Mouse (Mus musculus) heart, postnatal 25 days (tissue): ENCODE results near the gene Grk4. TPM values are rescaled to one million over a fixed set of nuclear protein-coding genes. Genes with fewer than 3 reads are reported as not detected.
"Not testable (repeated sequence)": the region's sequence is repeated elsewhere in the genome, so short reads cannot be mapped to it uniquely, and the experiment has no call there.

ENCODE experiments used
- DNase-seq: peaks from one replicate; pipeline ENCODE4 v3.0.0; 2022; ENCODE audit warnings: low spot score
- intact Hi-C: fragments of 180-260 bp; cut with DNase I; formaldehyde crosslinking; loops from one replicate; pipeline ENCODE4 v1.15.1; 2025
- total RNA-seq, 2 experiments: library from RNA; stranded (reverse); gene quantifications; 2 replicates each; pipeline ENCODE4 v1.2.3; 2021

Grk4 gene
- total RNA-seq, 2 experiments from 2014 or later: 0.55 to 0.67 TPM

GRCm38 (mm10) chr5:34689868-34690267, 29.7 kb downstream of the Grk4 start:
- DNase-seq: no peak
- intact Hi-C loops: no loop called here

GRCm38 (mm10) chr5:34692782-34693181, 32.6 kb downstream of the Grk4 start:
- DNase-seq: no peak
- intact Hi-C loops: no loop called here

- intact Hi-C loops: no loop called here
- DNase-seq: no peak
These were observed 35.3 kb downstream of the Grk4 start for GRCm38 (mm10) chr5:34695521-34695920.

- no peak for DNase-seq
- intact Hi-C loops: no loop called here
These were observed 48.3 kb downstream of the Grk4 start for GRCm38 (mm10) chr5:34708436-34708835.

- DNase-seq: not testable (repeated sequence)
These were observed 54.2 kb downstream of the Grk4 start for GRCm38 (mm10) chr5:34714371-34714770.

GRCm38 (mm10) chr5:34714816-34715215, 54.6 kb downstream of the Grk4 start:
- intact Hi-C loops: no loop called here
- DNase-seq: no peak

More at GRCm38 (mm10) chr5:34714371-34714770, 54.2 kb downstream of the Grk4 start:
- intact Hi-C loops: not testable (repeated sequence)

GRCm38 (mm10) chr5:34729141-34729540, 69.0 kb downstream of the Grk4 start:
- intact Hi-C loops: no loop called here

GRCm38 (mm10) chr5:34730255-34730654, 70.1 kb downstream of the Grk4 start:
- intact Hi-C loops: no loop called here
- DNase-seq: no peak

More at GRCm38 (mm10) chr5:34729141-34729540, 69.0 kb downstream of the Grk4 start:
- DNase-seq: no peak

GRCm38 (mm10) chr5:34751477-34751876, 91.3 kb downstream of the Grk4 start:
- intact Hi-C loops: no loop called here
- no peak for DNase-seq

- intact Hi-C loops: no loop called here
- no peak for DNase-seq
These were observed 98.6 kb downstream of the Grk4 start for GRCm38 (mm10) chr5:34758762-34759161.

- no peak for DNase-seq
- intact Hi-C loops: loop anchor here (5.0 to 10.0 kb wide), 2 partner anchors 99 to 246 kb away; partner anchors contain the start of genes Grk4, Nop14 and Tnip2
These were observed 100.8 kb downstream of the Grk4 start for GRCm38 (mm10) chr5:34760850-34761508.

GRCm38 (mm10) chr5:34761509-34761908, 101.3 kb downstream of the Grk4 start, which contains the start of gene Htt:
Htt (plus strand) TSS chr5:34761740.
- DNase-seq: peak; percentile 95
- intact Hi-C loops: loop anchor here (5.0 to 10.0 kb wide), 2 partner anchors 99 to 247 kb away; partner anchors contain the start of genes Grk4, Nop14 and Tnip2

GRCm38 (mm10) chr5:34761934-34762611, 101.9 kb downstream of the Grk4 start:
- peak; percentile 3 for DNase-seq
- intact Hi-C loops: loop anchor here (5.0 to 10.0 kb wide), 2 partner anchors 100 to 247 kb away; partner anchors contain the start of genes Grk4, Nop14 and Tnip2

GRCm38 (mm10) chr5:34771818-34772217, 111.6 kb downstream of the Grk4 start:
- DNase-seq: no peak
- intact Hi-C loops: no loop called here

- intact Hi-C loops: no loop called here
- DNase-seq: no peak
These were observed 112.6 kb downstream of the Grk4 start for GRCm38 (mm10) chr5:34772696-34773245.

GRCm38 (mm10) chr5:34773392-34773791, 113.2 kb downstream of the Grk4 start:
- no peak for DNase-seq
- intact Hi-C loops: no loop called here

- intact Hi-C loops: no loop called here
- DNase-seq: no peak
These were observed 124.8 kb downstream of the Grk4 start for GRCm38 (mm10) chr5:34785027-34785426.

GRCm38 (mm10) chr5:34791141-34791540, 131.0 kb downstream of the Grk4 start:
- no peak for DNase-seq
- intact Hi-C loops: no loop called here

GRCm38 (mm10) chr5:34800292-34800953, 140.2 kb downstream of the Grk4 start:
- intact Hi-C loops: no loop called here
- DNase-seq: no peak
